In the genomic region with DNA sequence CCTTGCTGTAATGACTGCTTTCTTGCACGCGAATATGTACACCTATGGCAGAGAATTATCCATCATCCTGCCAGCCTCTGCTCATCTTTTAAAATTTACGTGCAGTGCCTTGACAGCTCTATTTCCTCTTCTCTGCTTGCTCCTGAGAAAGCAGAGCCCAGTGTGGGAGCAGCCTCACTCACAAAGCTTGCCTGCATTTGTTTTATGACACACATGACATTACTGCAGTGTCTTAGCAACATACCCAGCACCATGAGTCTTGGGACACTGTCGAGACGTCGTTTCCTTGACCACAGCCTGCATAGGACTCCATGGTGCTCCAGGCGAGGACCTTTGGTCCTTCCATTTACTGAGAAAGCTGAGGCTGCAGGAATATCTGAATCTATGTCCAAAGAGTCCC, we compare ENCODE assay signal across 20 mouse cellular contexts.
"Had no signal": no experiment of that assay in that cellular context is flagged by ENCODE, and none has a peak within 500 bp of the region (broad histone marks: within the 10 kb centered on the region; RNA-seq: fewer than 3 reads in every experiment).

No protein-coding gene starts in this region.

- H3K27me3 ChIP-seq: liver, embryonic 13.5 days; liver, embryonic 15.5 days; lung, embryonic 15.5 days; megakaryocyte, embryonic 14.5 days; midbrain, embryonic 13.5 days; neural tube, embryonic 13.5 days; stomach, embryonic 15.5 days had no signal

- H3K9ac ChIP-seq: liver, embryonic 13.5 days; liver, embryonic 15.5 days; liver, postnatal 0 days; lung, embryonic 15.5 days; midbrain, embryonic 13.5 days; neural tube, embryonic 13.5 days; stomach, embryonic 15.5 days had no signal

- H3K27ac ChIP-seq: liver, embryonic 13.5 days; liver, embryonic 15.5 days; lung, embryonic 15.5 days; macrophage; midbrain, embryonic 13.5 days; neural tube, embryonic 13.5 days; stomach, embryonic 15.5 days; stomach, postnatal 0 days had no signal

- H3K9me3 ChIP-seq: liver, embryonic 13.5 days; liver, embryonic 15.5 days; lung, embryonic 15.5 days; megakaryocyte, embryonic 14.5 days; midbrain, embryonic 13.5 days; neural tube, embryonic 13.5 days; stomach, embryonic 15.5 days had no signal

- ATAC-seq: liver, postnatal 0 days; lung, postnatal 0 days; midbrain, embryonic 13.5 days; midbrain, embryonic 16.5 days had no signal

- H3K4me1 ChIP-seq: liver, embryonic 13.5 days; liver, embryonic 15.5 days; lung, embryonic 15.5 days; megakaryocyte, embryonic 14.5 days; midbrain, embryonic 13.5 days; neural tube, embryonic 13.5 days; stomach, embryonic 15.5 days had no signal

- DNase-seq: liver, embryonic 13.5 days; liver, postnatal 0 days; lung, adult 2 months; lung, postnatal 14 days; lung, postnatal 36 days; right cerebral cortex, postnatal 14 days; thymus, adult 18-20 months; thymus, postnatal 14 days; thymus, postnatal 36 days had no signal

- H3K4me3 ChIP-seq: liver, embryonic 13.5 days; liver, embryonic 15.5 days; lung, embryonic 15.5 days; megakaryocyte, embryonic 14.5 days; midbrain, embryonic 13.5 days; neural tube, embryonic 13.5 days; stomach, embryonic 15.5 days had no signal

- H3K36me3 ChIP-seq: liver, embryonic 13.5 days; liver, embryonic 15.5 days; lung, embryonic 15.5 days; midbrain, embryonic 13.5 days; neural tube, embryonic 13.5 days; stomach, embryonic 15.5 days had no signal

- H3K4me2 ChIP-seq: liver, embryonic 13.5 days; liver, embryonic 15.5 days; lung, embryonic 15.5 days; midbrain, embryonic 11.5 days; midbrain, embryonic 13.5 days; neural tube, embryonic 13.5 days; stomach, embryonic 15.5 days had no signal
